Mouse (Mus musculus): ENCODE measurements around the gene Dcpp2.
"Not testable (repeated sequence)": the region's sequence is repeated elsewhere in the genome, so short reads cannot be mapped to it uniquely, and the experiment has no call there.

Gene Dcpp2

GRCm38 (mm10) chr17:23931157-23931556, 50.5 kb downstream of the Dcpp2 start:
- DNase-seq (ENCODE audit: low spot score) = no peak

GRCm38 (mm10) chr17:23941372-23941771, 60.7 kb downstream of the Dcpp2 start, which contains the start of gene Sbp:
Sbp (plus strand) TSS chr17:23941672.
- no peak for DNase-seq (ENCODE audit: low spot score)

GRCm38 (mm10) chr17:23947486-23947885, 66.8 kb downstream of the Dcpp2 start:
- DNase-seq (ENCODE audit: low spot score) = not testable (repeated sequence)

- DNase-seq (ENCODE audit: low spot score) = no peak
These were observed 68.4 kb downstream of the Dcpp2 start for GRCm38 (mm10) chr17:23949068-23949467.
